Mouse (Mus musculus) ES-E14 (cell line): ENCODE results near the gene Sema6d. TPM values are rescaled to one million over a fixed set of nuclear protein-coding genes. Genes with fewer than 3 reads are reported as not detected.

Source experiments
- DNase-seq: peaks from one replicate; pipeline ENCODE4 v3.0.0-alpha.2; 2013; ENCODE audit warnings: low read depth, low spot score
- H3K27ac ChIP-seq: 2 replicates; pipeline ENCODE4 v1.5.1; 2012; ENCODE audit warnings: low read depth, mild to moderate bottlenecking, low read length, moderate library complexity, mixed read lengths; ENCODE audit not compliant: poor library complexity, insufficient read depth, severe bottlenecking
- H3K36me3 ChIP-seq: 2 replicates; pipeline ENCODE4 v1.6.1; 2012; ENCODE audit warnings: mild to moderate bottlenecking, low read length, moderate library complexity, mixed read lengths; ENCODE audit not compliant: control insufficient read depth, poor library complexity, insufficient read depth, severe bottlenecking
- H3K4me1 ChIP-seq, 2 experiments: fragments of 150-350 bp in 1 of 2; sonication (generic) in 1 of 2; 2 replicates each; pipeline ENCODE4 v1.6.1; 2012; ENCODE audit warnings: low read length in 2 of 2, mild to moderate bottlenecking in 1 of 2, mixed read lengths in 1 of 2; ENCODE audit not compliant: control insufficient read depth in 2 of 2, insufficient read depth in 2 of 2, poor library complexity in 1 of 2
- H3K4me3 ChIP-seq, 2 experiments: fragments of 150-350 bp in 1 of 2; sonication (generic) in 1 of 2; 2 replicates each; pipeline ENCODE4 v1.5.1; 2012; ENCODE audit warnings: low read length in 2 of 2, low read depth in 1 of 2, mild to moderate bottlenecking in 1 of 2, mixed read lengths in 1 of 2; ENCODE audit not compliant: insufficient read depth in 1 of 2, poor library complexity in 1 of 2, severe bottlenecking in 1 of 2
- H3K9ac ChIP-seq: 2 replicates; pipeline ENCODE4 v1.6.1; 2012; ENCODE audit warnings: low read depth, mild to moderate bottlenecking, low read length, mixed read lengths; ENCODE audit not compliant: poor library complexity, insufficient read depth, severe bottlenecking
- H3K9me3 ChIP-seq: fragments of 150-350 bp; sonication (generic); 2 replicates; pipeline ENCODE4 v1.6.1; 2012; ENCODE audit warnings: low read depth, mild to moderate bottlenecking, low read length; ENCODE audit not compliant: control insufficient read depth, insufficient read depth
- CHD2 ChIP-seq: IDR thresholded peaks from 2 replicates; pipeline ENCODE4 v1.6.1; 2014; ENCODE audit warnings: mild to moderate bottlenecking, low read depth, low read length, inconsistent platforms
- HCFC1 ChIP-seq: IDR thresholded peaks from 2 replicates; pipeline ENCODE4 v1.6.1; 2012; ENCODE audit warnings: low read length, inconsistent platforms, borderline replicate concordance; ENCODE audit not compliant: insufficient read depth
- MAFK ChIP-seq: IDR thresholded peaks from 2 replicates; pipeline ENCODE4 v1.6.1; 2014; ENCODE audit warnings: mild to moderate bottlenecking, low read depth, low read length, inconsistent platforms; ENCODE audit not compliant: insufficient read depth
- ZC3H11A ChIP-seq: IDR thresholded peaks from 2 replicates; pipeline ENCODE4 v1.6.1; 2012; ENCODE audit warnings: low read depth, mild to moderate bottlenecking, inconsistent platforms, low read length, borderline replicate concordance
- ZNF384 ChIP-seq: IDR thresholded peaks from 2 replicates; pipeline ENCODE4 v1.6.1; 2012; ENCODE audit warnings: low read depth, low read length, inconsistent platforms
- in situ Hi-C, 2 experiments: fragments of 600-800 bp; cut with MboI; formaldehyde crosslinking; loops; one replicate each; pipeline ENCODE4 v1.15.1; 2025; ENCODE audit warnings: low sequenced_read_pairs in 2 of 2, inconsistent platforms in 1 of 2; ENCODE audit not compliant: unreplicated experiment in 2 of 2
- total RNA-seq: library from RNA; depleted of rRNA; stranded (reverse); fragments of 300-350 nt; gene quantifications from 2 replicates; pipeline ENCODE4 v1.2.3, GENCODE M21; 2012

Sema6d gene
- total RNA-seq, 1 experiment = 0.54 TPM

DNA sequence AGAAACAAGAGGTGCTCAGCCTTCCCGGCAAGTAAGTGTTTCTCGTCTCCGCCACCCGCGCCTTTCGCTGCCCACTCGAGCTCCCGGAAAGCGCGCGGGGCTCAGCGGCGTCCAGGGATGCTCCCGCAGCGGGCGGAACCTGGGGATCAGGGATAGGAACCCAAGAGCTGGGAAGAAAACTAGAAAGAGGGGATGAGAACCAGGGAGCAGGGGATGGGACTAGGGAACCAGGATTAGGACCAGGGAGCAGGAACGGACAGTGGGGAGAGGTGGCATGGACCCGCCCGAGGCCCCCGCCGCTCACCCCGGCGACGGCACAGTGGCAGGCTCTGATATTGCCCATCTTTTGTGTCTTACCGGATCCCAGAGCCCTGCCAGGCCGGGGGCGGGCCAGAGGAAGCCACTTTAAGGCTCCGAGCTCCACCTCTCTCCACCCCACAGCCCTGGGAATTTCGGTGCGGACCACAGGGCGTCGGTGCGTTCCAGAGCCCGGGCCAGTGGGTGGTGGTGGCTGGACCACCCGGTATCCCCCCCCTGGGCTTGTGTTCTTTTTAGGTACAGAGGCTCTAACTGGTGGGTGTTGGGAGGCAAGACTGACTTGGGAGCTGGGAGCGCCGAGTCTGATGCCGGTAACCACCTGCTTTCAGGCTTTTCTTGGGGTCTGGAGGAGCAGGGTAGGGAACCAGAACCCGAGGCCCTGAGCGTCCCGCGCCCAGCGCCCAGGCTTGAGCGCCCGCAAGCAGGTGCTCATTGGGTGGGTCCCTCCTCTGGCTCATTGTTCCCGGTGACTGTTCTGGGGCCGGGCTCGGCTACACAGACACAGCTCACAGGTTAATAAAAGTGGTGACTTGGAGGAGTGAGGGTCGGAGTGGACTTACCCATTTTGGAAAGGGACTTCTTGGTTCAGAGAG, 717 bp downstream of the Sema6d start:
- peak overlapping the region; percentile 59 to 68 for H3K4me3 ChIP-seq
- TF ChIP-seq ZNF384 = no peak
- no peak for TF ChIP-seq MAFK
- no peak for TF ChIP-seq HCFC1
- no peak for TF ChIP-seq ZC3H11A
- TF ChIP-seq CHD2 = no peak
- H3K36me3 ChIP-seq = no peaks in the 10 kb centered on the region
- in situ Hi-C loops = loop anchor here in 1 of 2 experiments (25.0 kb wide), 1 partner anchor 1097 kb away; no protein-coding TSS in a partner anchor
- DNase-seq = no peak
- H3K4me1 ChIP-seq = peaks cover 0 to 3% of the 10 kb centered on the region in 2 experiments; a peak in 2 of 4 replicates
- H3K9me3 ChIP-seq = no peaks in the 10 kb centered on the region
- H3K27ac ChIP-seq = no peak overlapping the region
- no peak overlapping the region; the same call in 1 of the 2 replicates for H3K9ac ChIP-seq

DNA sequence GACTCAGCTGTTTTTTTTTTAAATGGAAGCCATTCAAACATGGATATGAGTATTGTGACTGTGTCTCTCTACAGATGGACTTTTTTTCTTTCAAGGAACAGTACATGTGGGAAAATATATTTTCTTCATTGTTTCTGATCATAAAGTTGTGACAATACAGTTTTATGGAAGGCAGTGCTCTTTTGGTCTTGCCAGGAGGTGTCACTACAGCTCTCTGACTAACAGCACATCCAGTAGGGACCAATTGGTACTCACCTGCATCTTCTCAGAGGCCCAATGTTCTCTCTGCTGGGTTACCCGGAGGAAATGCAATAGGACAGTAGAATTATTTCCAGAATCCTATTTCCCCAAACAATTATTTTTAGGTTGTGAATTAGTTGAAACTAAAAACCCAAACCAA, 9.9 kb downstream of the Sema6d start:
- no peaks in the 10 kb centered on the region for H3K9me3 ChIP-seq
- no peak for DNase-seq
- TF ChIP-seq ZNF384 (no peak), CHD2 (no peak), ZC3H11A (no peak), MAFK (no peak), HCFC1 (no peak)
- H3K4me1 ChIP-seq = no peaks in the 10 kb centered on the region
- in situ Hi-C loops = loop anchor here in 1 of 2 experiments (25.0 kb wide), 1 partner anchor 1088 kb away; no protein-coding TSS in a partner anchor
- no peak overlapping the region for H3K4me3 ChIP-seq
- H3K9ac ChIP-seq = no peak overlapping the region
- no peaks in the 10 kb centered on the region for H3K36me3 ChIP-seq
- H3K27ac ChIP-seq = no peak overlapping the region

DNA sequence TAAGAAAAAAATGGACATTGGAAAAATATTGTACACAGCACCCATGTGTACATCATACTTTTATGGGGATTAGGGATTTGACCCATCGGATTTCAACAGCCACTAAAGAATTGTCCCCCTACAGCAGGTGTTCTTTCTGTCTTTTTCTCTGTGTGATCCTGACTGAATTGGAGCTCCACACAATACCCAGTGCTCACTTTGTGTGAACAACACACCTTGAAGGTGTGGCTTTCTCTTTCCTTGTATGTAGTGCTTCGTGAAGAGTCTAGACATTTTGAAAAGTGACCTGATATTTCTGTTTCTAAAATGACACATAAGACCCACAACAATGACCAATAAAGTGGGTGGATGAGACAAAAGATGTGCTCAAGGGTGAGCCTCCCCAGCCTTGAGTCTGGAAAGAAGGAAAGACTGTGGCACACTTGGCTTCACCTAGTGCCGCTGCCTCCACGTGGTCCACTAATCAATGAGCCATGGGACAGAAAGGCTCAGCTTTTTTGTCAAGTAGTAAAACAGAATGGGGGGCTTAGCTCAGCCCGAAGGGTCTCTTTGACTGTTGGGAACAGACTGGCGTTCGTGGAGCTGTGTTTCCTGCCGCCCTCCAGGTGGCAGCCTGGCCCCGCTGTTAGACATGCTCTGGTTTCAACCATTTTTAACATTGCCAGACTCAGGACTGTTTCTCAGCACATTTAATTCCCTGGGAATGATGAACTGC, 10.9 kb downstream of the Sema6d start:
- H3K4me3 ChIP-seq = no peak overlapping the region
- H3K9me3 ChIP-seq = no peaks in the 10 kb centered on the region
- no peak overlapping the region for H3K27ac ChIP-seq
- H3K4me1 ChIP-seq = no peaks in the 10 kb centered on the region
- in situ Hi-C loops = no loop called here
- DNase-seq = no peak
- TF ChIP-seq CHD2 (no peak), ZC3H11A (peak; percentile 94)
- H3K36me3 ChIP-seq = no peaks in the 10 kb centered on the region
- H3K9ac ChIP-seq = no peak overlapping the region

DNA sequence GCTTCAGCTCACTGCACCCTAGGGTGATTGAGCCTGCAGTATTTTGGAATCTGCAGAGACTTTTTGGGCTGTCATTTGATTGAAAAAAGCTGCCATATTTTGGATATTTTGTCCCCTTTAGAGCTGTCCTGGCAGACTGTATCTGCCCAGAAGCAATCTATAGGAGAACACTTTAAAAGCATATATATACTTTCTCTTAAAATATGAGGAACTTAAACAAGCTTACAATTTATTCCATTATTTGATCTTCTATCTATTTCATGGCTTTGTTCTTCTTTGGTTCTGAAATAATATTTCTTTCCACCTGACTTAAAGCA, 11.4 kb downstream of the Sema6d start:
- TF ChIP-seq MAFK = no peak
- no peak for TF ChIP-seq CHD2
- TF ChIP-seq ZC3H11A = no peak
- TF ChIP-seq ZNF384 = no peak
- TF ChIP-seq HCFC1 = no peak
- H3K4me1 ChIP-seq = no peaks in the 10 kb centered on the region
- H3K4me3 ChIP-seq = no peak overlapping the region
- in situ Hi-C loops = no loop called here
- no peaks in the 10 kb centered on the region for H3K9me3 ChIP-seq
- no peaks in the 10 kb centered on the region for H3K36me3 ChIP-seq
- DNase-seq = no peak
- H3K27ac ChIP-seq = no peak overlapping the region
- H3K9ac ChIP-seq = no peak overlapping the region
